Mouse (Mus musculus): Measurements from ENCODE around the gene Alkal2. TPM values are rescaled to one million over a fixed set of nuclear protein-coding genes. Genes with fewer than 3 reads are reported as not detected.

The Alkal2 gene
- total RNA-seq, 1 experiment, result not detected

GRCm38 (mm10) chr12:30922401-30922800, 38.3 kb downstream of the Alkal2 start:
- TF ChIP-seq CHD2 (IDR thresholded peaks at IDR 0.05; ENCODE audit: low read depth, low read length) (peak; percentile 54; the same call in 1 of the 2 replicates), ZNF384 (IDR thresholded peaks at IDR 0.05; ENCODE audit: low read depth, low read length) (no peak)
- in situ Hi-C loops (cut with MboI; ENCODE audit: low sequenced_read_pairs in 2 of 2, unreplicated experiment in 2 of 2), result no loop called here
- H3K4me3 ChIP-seq (ENCODE audit: insufficient read depth in 1 of 2, low read depth in 1 of 2, low read length in 2 of 2, poor library complexity in 1 of 2, severe bottlenecking in 1 of 2), result no peak overlapping the region

GRCm38 (mm10) chr12:30928182-30928581, 44.1 kb downstream of the Alkal2 start:
- H3K27ac ChIP-seq (ENCODE audit: insufficient read depth, low read depth, low read length, poor library complexity, severe bottlenecking), result no peak overlapping the region
- H3K9ac ChIP-seq (ENCODE audit: insufficient read depth, low read depth, low read length, poor library complexity, severe bottlenecking), result no peak overlapping the region
- no peaks in the 10 kb centered on the region for H3K36me3 ChIP-seq (ENCODE audit: control insufficient read depth, insufficient read depth, low read length, poor library complexity, severe bottlenecking)
- TF ChIP-seq MAFK (IDR thresholded peaks at IDR 0.05; ENCODE audit: insufficient read depth, low read depth, low read length) (no peak), ZC3H11A (IDR thresholded peaks at IDR 0.05; ENCODE audit: borderline replicate concordance, low read depth, low read length) (no peak), CHD2 (IDR thresholded peaks at IDR 0.05; ENCODE audit: low read depth, low read length) (no peak), ZNF384 (IDR thresholded peaks at IDR 0.05; ENCODE audit: low read depth, low read length) (no peak), HCFC1 (IDR thresholded peaks at IDR 0.05; ENCODE audit: borderline replicate concordance, insufficient read depth, low read length) (no peak)
- no peak overlapping the region for H3K4me3 ChIP-seq (ENCODE audit: insufficient read depth in 1 of 2, low read depth in 1 of 2, low read length in 2 of 2, poor library complexity in 1 of 2, severe bottlenecking in 1 of 2)
- in situ Hi-C loops (cut with MboI; ENCODE audit: low sequenced_read_pairs in 2 of 2, unreplicated experiment in 2 of 2), result no loop called here
- DNase-seq (ENCODE audit: low read depth, low spot score), result no peak
- H3K9me3 ChIP-seq (ENCODE audit: control insufficient read depth, insufficient read depth, low read depth, low read length), result no peaks in the 10 kb centered on the region
- no peaks in the 10 kb centered on the region for H3K4me1 ChIP-seq (ENCODE audit: control insufficient read depth in 2 of 2, insufficient read depth in 2 of 2, low read length in 2 of 2, poor library complexity in 1 of 2)

More at GRCm38 (mm10) chr12:30922401-30922800, 38.3 kb downstream of the Alkal2 start:
- H3K9ac ChIP-seq (ENCODE audit: insufficient read depth, low read depth, low read length, poor library complexity, severe bottlenecking), result no peak overlapping the region
- no peaks in the 10 kb centered on the region for H3K4me1 ChIP-seq (ENCODE audit: control insufficient read depth in 2 of 2, insufficient read depth in 2 of 2, low read length in 2 of 2, poor library complexity in 1 of 2)
- no peak overlapping the region for H3K27ac ChIP-seq (ENCODE audit: insufficient read depth, low read depth, low read length, poor library complexity, severe bottlenecking)
- no peak for DNase-seq (ENCODE audit: low read depth, low spot score)
- no peaks in the 10 kb centered on the region for H3K36me3 ChIP-seq (ENCODE audit: control insufficient read depth, insufficient read depth, low read length, poor library complexity, severe bottlenecking)
- no peaks in the 10 kb centered on the region for H3K9me3 ChIP-seq (ENCODE audit: control insufficient read depth, insufficient read depth, low read depth, low read length)

DNA sequence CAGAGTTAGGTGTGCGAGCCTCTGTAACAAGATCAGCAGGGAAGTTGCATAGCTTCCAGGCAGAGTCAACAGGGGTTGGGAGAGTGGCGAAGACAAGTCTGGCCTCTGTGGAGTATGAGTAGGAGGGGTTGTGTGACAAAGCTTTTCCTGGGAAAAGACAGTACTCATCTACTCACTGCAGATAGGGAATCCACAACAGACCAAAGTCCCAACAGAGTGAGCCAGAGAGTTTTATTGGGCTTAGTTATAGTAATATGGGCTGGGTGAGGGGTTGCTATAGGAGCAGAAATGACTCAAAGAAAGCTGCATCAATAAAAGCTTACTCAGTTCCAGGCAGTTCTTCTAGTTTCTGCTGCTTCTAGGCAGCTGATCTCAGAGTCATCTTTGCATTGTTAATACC, 49.2 kb downstream of the Alkal2 start:
- Histone ChIP-seq H3K4me3 (ENCODE audit: insufficient read depth in 1 of 2, low read depth in 1 of 2, low read length in 2 of 2, poor library complexity in 1 of 2, severe bottlenecking in 1 of 2) (no peak overlapping the region), H3K36me3 (ENCODE audit: control insufficient read depth, insufficient read depth, low read length, poor library complexity, severe bottlenecking) (no peaks in the 10 kb centered on the region), H3K9me3 (ENCODE audit: control insufficient read depth, insufficient read depth, low read depth, low read length) (no peaks in the 10 kb centered on the region), H3K4me1 (ENCODE audit: control insufficient read depth in 2 of 2, insufficient read depth in 2 of 2, low read length in 2 of 2, poor library complexity in 1 of 2) (no peaks in the 10 kb centered on the region), H3K27ac (ENCODE audit: insufficient read depth, low read depth, low read length, poor library complexity, severe bottlenecking) (no peak overlapping the region), H3K9ac (ENCODE audit: insufficient read depth, low read depth, low read length, poor library complexity, severe bottlenecking) (no peak overlapping the region)
- TF ChIP-seq ZC3H11A (IDR thresholded peaks at IDR 0.05; ENCODE audit: borderline replicate concordance, low read depth, low read length) (no peak), MAFK (IDR thresholded peaks at IDR 0.05; ENCODE audit: insufficient read depth, low read depth, low read length) (no peak), ZNF384 (IDR thresholded peaks at IDR 0.05; ENCODE audit: low read depth, low read length) (no peak), CHD2 (IDR thresholded peaks at IDR 0.05; ENCODE audit: low read depth, low read length) (no peak), HCFC1 (IDR thresholded peaks at IDR 0.05; ENCODE audit: borderline replicate concordance, insufficient read depth, low read length) (no peak)
- in situ Hi-C loops (cut with MboI; ENCODE audit: low sequenced_read_pairs in 2 of 2, unreplicated experiment in 2 of 2), result no loop called here
- DNase-seq (ENCODE audit: low read depth, low spot score), result no peak

DNA sequence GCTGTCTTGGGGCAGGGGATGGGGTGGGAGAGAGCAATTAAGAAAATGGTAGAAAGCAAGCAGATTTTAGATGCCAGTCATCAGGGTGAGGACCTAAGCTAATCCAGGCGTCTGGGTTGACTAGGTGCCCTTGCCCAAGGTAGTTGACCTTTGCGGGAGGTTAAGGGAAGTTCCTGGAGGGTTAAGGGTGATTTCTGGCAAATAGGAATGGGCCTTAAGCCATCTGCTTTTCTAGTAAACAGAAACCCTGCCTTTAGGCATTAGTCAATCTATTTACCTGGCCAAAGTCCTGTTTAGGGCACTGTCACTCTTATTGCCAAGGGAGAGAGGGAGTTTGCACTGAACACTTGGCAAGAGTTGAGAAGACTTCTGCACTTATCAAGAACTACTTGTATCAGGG, 52.8 kb downstream of the Alkal2 start:
- H3K9ac ChIP-seq (ENCODE audit: insufficient read depth, low read depth, low read length, poor library complexity, severe bottlenecking), result no peak overlapping the region
- no peaks in the 10 kb centered on the region for H3K4me1 ChIP-seq (ENCODE audit: control insufficient read depth in 2 of 2, insufficient read depth in 2 of 2, low read length in 2 of 2, poor library complexity in 1 of 2)
- no peaks in the 10 kb centered on the region for H3K9me3 ChIP-seq (ENCODE audit: control insufficient read depth, insufficient read depth, low read depth, low read length)
- no peak overlapping the region for H3K27ac ChIP-seq (ENCODE audit: insufficient read depth, low read depth, low read length, poor library complexity, severe bottlenecking)
- no peak for TF ChIP-seq ZC3H11A (IDR thresholded peaks at IDR 0.05; ENCODE audit: borderline replicate concordance, low read depth, low read length)
- TF ChIP-seq ZNF384 (IDR thresholded peaks at IDR 0.05; ENCODE audit: low read depth, low read length), result no peak
- no peak for TF ChIP-seq CHD2 (IDR thresholded peaks at IDR 0.05; ENCODE audit: low read depth, low read length)
- no peak for TF ChIP-seq HCFC1 (IDR thresholded peaks at IDR 0.05; ENCODE audit: borderline replicate concordance, insufficient read depth, low read length)
- TF ChIP-seq MAFK (IDR thresholded peaks at IDR 0.05; ENCODE audit: insufficient read depth, low read depth, low read length), result no peak
- H3K36me3 ChIP-seq (ENCODE audit: control insufficient read depth, insufficient read depth, low read length, poor library complexity, severe bottlenecking), result no peaks in the 10 kb centered on the region
- in situ Hi-C loops (cut with MboI; ENCODE audit: low sequenced_read_pairs in 2 of 2, unreplicated experiment in 2 of 2), result no loop called here
- no peak for DNase-seq (ENCODE audit: low read depth, low spot score)
- H3K4me3 ChIP-seq (ENCODE audit: insufficient read depth in 1 of 2, low read depth in 1 of 2, low read length in 2 of 2, poor library complexity in 1 of 2, severe bottlenecking in 1 of 2), result no peak overlapping the region

Other genes starting within 250 kb of the Alkal2 start
- 53.8 and 73.7 TPM in 2 replicates for gene Acp1, start 27.3 kb downstream of the Alkal2 start, total RNA-seq (2012; rRNA removed)
- gene Sh3yl1, start 27.3 kb downstream of the Alkal2 start, total RNA-seq (2012; rRNA removed), result 2.6 and 4.2 TPM in 2 replicates
- 0.32 and 0.40 TPM in 2 replicates for gene Fam110c, start 189.5 kb downstream of the Alkal2 start, total RNA-seq (2012; rRNA removed)

All from ES-E14 (cell line).